Mouse (Mus musculus) kidney, adult 2 months (tissue): Measurements from ENCODE around the gene 4930467E23Rik.
"Not testable (repeated sequence)": the region's sequence is repeated elsewhere in the genome, so short reads cannot be mapped to it uniquely, and the experiment has no call there.

Experiments
- CTCF ChIP-seq: fragments of 200-500 bp; conservative IDR thresholded peaks from 2 replicates; pipeline ENCODE4 v1.5.1; 2011; ENCODE audit warnings: low read depth, mild to moderate bottlenecking, control low read depth, low read length, moderate library complexity, mixed read lengths; ENCODE audit not compliant: insufficient read depth, insufficient read length
- POLR2A ChIP-seq: fragments of 200-500 bp; IDR thresholded peaks from one replicate; pipeline ENCODE4 v1.6.1; 2011; ENCODE audit warnings: low read depth, low read length, control low read depth

DNA sequence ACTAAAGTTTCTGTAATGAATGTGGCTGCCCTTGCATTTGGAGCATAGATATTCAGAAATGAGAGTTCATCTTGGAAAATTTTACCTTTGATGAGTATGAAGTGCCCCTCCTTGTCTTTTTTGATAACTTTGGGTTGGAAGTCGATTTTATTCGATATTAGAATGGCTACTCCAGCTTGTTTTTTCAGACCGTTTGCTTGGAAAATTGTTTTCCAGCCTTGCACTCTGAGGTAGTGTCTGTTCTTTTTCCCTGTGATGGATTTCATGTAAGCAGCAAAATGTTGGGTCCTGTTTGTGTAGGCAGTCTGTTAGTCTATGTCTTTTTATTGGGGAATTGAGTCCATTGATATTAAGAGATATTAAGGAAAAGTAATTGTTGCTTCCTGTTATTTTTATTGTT is 14.1 kb upstream of the 4930467E23Rik start:
- not testable (repeated sequence) for TF ChIP-seq CTCF, POLR2A
